Mouse (Mus musculus): ENCODE data around the gene Fam167b. TPM values are rescaled to one million over a fixed set of nuclear protein-coding genes. Genes with fewer than 3 reads are reported as not detected.

The Fam167b gene
- 0.31 TPM in 1 of 2 replicates, not detected in the other for polyA plus RNA-seq (2015; fragmentation: Nextera tagmentation; extraction: Ambion mirVana)

DNA sequence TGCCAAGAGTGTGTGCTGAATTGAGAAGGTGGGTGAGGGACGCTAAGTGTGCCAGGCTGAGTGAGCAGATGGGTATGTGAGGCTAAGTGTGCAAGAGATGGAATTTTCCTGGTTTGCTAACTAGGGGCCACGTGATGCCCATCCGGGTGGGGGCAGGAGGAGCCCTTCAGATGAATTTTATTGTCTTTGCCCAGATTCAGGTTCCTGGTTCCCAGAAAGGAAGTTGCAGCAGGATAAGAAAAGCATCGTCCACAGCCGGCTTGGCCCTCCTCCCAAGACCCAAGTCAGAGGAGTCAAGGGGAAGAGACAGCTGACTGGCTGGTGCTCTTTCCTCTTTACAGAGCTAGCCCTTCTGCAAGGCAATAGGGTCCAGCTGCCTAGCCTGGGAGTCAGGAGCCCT is at the start of gene Fam167b:
Gene Fam167b (minus strand): TSS at position 84 of the 400 bp plus-strand sequence.
- 90% methylated on average over 5 of the region's 5 CpGs for WGBS
- Histone ChIP-seq H3K4me1 (peaks cover 6% of the 10 kb centered on the region; the same call in 1 of the 2 replicates), H3K36me3 (replicated peaks) (no peaks in the 10 kb centered on the region), H3K27me3 (replicated peaks) (no peaks in the 10 kb centered on the region), H3K27ac (no peak within 1 kb of the TSS), H3K9me3 (no peaks in the 10 kb centered on the region), H3K4me3 (no peak within 1 kb of the TSS), H3K9ac (no peak within 1 kb of the TSS), H3K4me2 (no peak within 1 kb of the TSS)
- ATAC-seq (replicated peaks), result no peak

DNA sequence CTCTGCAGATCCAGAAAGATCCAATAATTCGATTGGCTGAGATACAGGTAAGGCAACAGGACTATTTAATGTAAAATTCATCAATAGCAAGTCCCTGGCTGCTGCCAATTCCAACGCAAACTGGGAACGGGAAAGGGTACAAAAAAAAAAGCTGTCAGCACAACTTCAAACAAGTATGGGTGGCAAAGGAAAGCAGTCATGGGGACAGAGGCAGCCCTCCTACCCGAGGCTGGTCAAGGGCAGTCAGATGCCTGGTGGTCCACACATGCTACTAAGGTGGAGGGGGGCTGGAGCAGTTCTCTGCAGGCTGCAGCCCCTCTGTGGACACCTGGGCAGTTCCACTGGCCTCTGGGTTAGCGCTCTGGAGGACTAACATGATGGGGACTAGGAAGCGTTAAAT is 47.7 kb upstream of the Fam167b start:
- H3K9ac ChIP-seq, result no peak overlapping the region
- peaks cover 42% of the 10 kb centered on the region for H3K4me1 ChIP-seq
- no peak for ATAC-seq (replicated peaks)
- H3K4me2 ChIP-seq, result no peak overlapping the region
- 80% methylated on average over 6 of the region's 6 CpGs for WGBS
- H3K9me3 ChIP-seq, result no peaks in the 10 kb centered on the region
- peak overlapping the region; percentile 91 for H3K27ac ChIP-seq
- peaks cover 44% of the 10 kb centered on the region for H3K36me3 ChIP-seq (replicated peaks)
- H3K27me3 ChIP-seq (replicated peaks), result no peaks in the 10 kb centered on the region
- H3K4me3 ChIP-seq, result no peak overlapping the region

DNA sequence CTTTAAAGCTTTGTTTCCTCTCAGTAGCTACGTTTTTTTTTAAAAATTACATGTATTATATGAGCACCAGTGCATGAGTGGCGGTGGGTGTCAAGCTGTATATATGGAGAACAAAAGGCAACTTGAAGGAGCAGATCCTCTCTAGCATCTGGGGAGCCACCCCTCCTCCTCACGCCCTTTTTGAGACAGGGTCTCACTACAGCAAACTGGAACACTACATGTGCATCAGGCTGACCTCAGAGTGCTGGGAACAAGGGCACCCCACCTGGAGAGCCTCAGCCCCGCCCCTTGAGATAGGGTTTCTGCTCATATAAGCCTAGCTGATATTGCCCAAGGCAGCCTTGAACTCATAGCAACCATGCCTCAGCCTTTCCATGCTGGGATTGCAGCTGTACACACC is 47.1 kb upstream of the Fam167b start:
- Histone ChIP-seq H3K9me3 (no peaks in the 10 kb centered on the region), H3K36me3 (replicated peaks) (peaks cover 38% of the 10 kb centered on the region), H3K27me3 (replicated peaks) (no peaks in the 10 kb centered on the region), H3K27ac (peak overlapping the region; percentile 91), H3K4me1 (peaks cover 48% of the 10 kb centered on the region), H3K4me3 (peak overlapping the region; percentile 54), H3K4me2 (peak overlapping the region; percentile 82), H3K9ac (no peak overlapping the region)
- ATAC-seq (replicated peaks), result no peak
- WGBS, result 43% methylated on average over 4 of the region's 4 CpGs

DNA sequence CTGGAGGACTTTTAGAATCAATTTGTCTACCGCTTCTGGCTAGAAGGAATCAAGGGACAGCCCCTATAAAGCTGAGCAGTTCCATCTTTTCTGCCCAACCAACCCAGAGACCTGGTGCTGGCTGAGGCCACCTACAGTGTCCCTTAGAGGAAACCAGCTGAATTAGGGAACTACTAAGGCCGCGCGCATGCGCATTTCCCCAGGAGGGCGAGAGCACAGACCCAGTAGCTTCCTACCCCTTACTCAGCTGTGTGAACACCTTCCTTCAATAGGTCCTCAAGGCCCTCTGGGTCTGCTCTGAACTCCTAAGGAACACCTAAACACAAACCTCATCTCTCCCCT is 46.7 kb upstream of the Fam167b start:
- peaks cover 49% of the 10 kb centered on the region for H3K4me1 ChIP-seq
- peaks cover 33% of the 10 kb centered on the region for H3K36me3 ChIP-seq (replicated peaks)
- ATAC-seq (replicated peaks), result peak; percentile 49
- 2% methylated on average over 6 of the region's 6 CpGs for WGBS
- H3K4me3 ChIP-seq, result peak overlapping the region; percentile 54
- H3K9me3 ChIP-seq, result no peaks in the 10 kb centered on the region
- peak overlapping the region; percentile 70 for H3K9ac ChIP-seq
- H3K4me2 ChIP-seq, result peak overlapping the region; percentile 82
- no peaks in the 10 kb centered on the region for H3K27me3 ChIP-seq (replicated peaks)
- H3K27ac ChIP-seq, result peak overlapping the region; percentile 91

DNA sequence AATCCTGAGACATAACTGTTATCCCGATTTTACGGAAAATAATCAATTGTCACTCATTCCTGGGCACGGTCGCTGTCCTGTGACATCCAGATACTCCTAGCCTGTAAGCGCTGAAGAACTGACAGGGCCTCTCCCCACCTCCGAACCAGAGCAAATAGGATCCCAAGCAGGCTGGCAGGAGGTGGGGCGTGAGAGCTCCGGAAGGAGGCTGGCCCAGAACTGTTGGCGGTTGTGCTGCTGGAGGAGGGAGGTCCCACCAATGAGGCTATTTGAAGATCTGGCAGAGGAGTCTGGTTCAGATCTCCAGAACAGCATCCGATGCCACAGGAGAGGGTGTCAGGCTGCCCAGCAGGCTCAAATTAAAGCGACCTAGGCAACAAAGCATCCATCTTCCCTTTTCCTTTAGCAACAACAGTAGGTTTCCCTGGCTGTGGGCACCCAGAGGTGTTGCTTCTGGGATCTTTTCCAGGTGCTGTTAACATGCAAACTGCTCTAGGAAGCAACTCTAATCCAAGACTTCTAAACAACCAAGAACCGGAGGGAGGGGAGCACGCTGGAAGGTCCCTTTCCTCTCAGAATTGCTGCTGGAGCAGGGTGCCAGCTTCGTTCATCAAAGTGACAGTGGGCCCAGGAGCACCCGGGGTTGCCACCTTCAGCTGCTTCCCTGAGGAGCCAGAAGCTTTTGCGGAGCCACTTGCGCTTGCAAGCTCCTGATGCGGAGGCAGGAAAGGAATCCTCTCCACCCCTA is 46.1 kb upstream of the Fam167b start:
- Histone ChIP-seq H3K36me3 (replicated peaks) (peaks cover 29% of the 10 kb centered on the region), H3K9ac (peak overlapping the region; percentile 70), H3K4me3 (peak overlapping the region; percentile 54), H3K4me2 (peak overlapping the region; percentile 82), H3K27me3 (replicated peaks) (no peaks in the 10 kb centered on the region), H3K27ac (peak overlapping the region; percentile 91), H3K4me1 (peaks cover 49% of the 10 kb centered on the region), H3K9me3 (no peaks in the 10 kb centered on the region)
- peak; percentile 96 for ATAC-seq (replicated peaks)
- 0% methylated on average over 18 of the region's 18 CpGs for WGBS

DNA sequence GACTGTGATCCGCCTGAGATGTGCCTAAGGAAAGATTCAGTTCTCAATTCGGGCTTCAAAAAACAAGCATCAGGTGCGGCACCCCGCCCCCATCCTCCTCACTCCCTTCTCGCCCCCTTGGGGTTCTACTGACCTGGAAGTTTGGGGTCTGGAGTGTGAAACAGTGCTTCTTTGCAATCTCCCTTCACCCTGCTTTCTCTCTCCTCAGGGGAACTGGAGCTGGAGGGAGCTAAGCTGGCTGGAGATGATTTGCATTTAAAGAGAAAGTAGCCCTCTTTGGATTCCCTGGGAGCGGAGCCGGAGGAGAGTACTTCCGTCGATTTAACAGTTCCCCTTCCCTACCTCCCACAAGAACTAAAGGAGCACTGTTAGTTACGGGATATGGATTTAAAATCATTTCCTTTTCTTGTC is 45.3 kb upstream of the Fam167b start, which contains the start of gene Ccdc28b:
Gene Ccdc28b (minus strand): TSS at position 267 of the 411 bp plus-strand sequence.
- WGBS, result 2% methylated on average over 10 of the region's 10 CpGs
- peak; percentile 55 for ATAC-seq (replicated peaks)
- H3K27ac ChIP-seq, result peak within 1 kb of the TSS; percentile 91

DNA sequence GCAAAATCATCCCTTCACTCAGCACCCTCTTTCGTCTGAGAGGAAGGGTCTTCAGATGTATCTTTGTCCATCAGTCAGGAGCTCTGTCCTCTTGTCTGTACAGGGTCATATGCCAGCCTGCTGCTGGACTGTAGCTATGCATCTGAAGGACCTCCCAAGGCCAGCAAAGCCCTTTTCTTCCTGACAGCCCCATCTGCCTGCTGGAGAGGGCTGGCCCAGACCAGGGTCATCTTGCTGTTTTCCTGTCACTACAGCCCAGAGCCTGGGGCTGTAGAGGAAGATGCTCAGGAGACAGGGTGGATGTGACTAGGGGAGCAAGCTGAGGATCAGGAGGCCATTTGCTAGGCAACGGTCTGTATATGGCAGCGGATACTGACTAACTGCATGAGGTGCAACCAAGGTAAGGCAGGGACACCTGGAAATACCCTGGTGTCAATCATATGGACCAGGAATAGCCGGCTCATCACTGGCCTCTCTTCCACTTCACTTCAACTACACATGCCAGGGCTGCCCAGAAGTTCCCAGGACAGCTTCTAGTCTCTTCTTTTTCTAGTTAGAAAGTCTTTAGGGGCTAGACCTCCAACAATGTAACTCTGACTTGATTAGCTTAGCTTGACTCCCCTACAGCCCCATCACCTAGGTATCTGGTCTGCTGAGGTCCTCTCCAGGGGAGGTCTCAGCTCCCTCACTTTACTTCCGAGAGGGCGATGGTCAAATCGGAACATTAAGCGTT is 44.6 kb upstream of the Fam167b start:
- Histone ChIP-seq H3K27ac (peak overlapping the region; percentile 91), H3K27me3 (replicated peaks) (no peaks in the 10 kb centered on the region), H3K4me3 (peak overlapping the region; percentile 54), H3K4me1 (peaks cover 58% of the 10 kb centered on the region), H3K4me2 (peak overlapping the region; percentile 82), H3K36me3 (replicated peaks) (peaks cover 15% of the 10 kb centered on the region), H3K9ac (peak overlapping the region; percentile 70), H3K9me3 (no peaks in the 10 kb centered on the region)
- 24% methylated on average over 8 of the region's 8 CpGs for WGBS
- no peak for ATAC-seq (replicated peaks)

More for the DNA sequence above, 45.3 kb upstream of the Fam167b start, which contains the start of gene Ccdc28b:
- H3K4me3 ChIP-seq, result peak within 1 kb of the TSS; percentile 54
- H3K36me3 ChIP-seq (replicated peaks), result peaks cover 22% of the 10 kb centered on the region
- H3K9ac ChIP-seq, result peak within 1 kb of the TSS; percentile 70
- H3K27me3 ChIP-seq (replicated peaks), result no peaks in the 10 kb centered on the region
- no peaks in the 10 kb centered on the region for H3K9me3 ChIP-seq
- peak within 1 kb of the TSS; percentile 82 for H3K4me2 ChIP-seq
- H3K4me1 ChIP-seq, result peaks cover 53% of the 10 kb centered on the region

DNA sequence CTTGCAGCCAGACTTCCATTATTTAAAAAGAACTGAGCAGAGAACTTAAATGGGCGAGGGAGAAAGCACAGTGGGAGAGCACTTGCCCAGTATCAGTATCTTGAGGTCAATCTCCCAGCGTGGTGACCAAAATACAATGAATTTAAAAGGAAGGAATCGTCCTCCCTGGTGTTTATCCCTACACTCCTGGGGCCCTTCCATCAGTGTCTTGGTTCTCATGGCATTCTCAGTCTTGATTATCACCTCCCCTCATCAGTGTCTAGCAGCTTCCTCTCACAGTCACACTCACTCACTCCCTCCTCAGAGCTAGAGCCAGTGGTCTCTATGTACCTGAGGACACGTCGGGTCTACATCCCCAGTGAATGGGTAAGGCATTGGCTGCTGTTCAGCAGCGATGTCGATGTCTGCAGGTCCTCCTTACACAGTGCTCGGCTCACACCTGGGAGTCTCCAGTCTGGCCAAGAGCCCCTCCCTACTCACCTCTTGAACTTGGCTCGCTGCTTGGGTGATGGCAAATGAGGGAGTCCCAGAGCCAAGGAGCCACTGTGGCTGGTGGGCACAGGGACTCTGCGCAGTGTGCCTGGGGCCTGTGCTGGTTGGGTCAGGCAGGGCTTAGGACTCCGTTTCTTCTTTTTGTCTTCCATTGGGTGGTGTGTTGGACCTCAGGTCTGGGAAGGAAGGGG is 43.9 kb upstream of the Fam167b start:
- H3K27me3 ChIP-seq (replicated peaks), result no peaks in the 10 kb centered on the region
- H3K4me3 ChIP-seq, result peak overlapping the region; percentile 54
- H3K36me3 ChIP-seq (replicated peaks), result peaks cover 8% of the 10 kb centered on the region
- peak overlapping the region; percentile 82 for H3K4me2 ChIP-seq
- peak overlapping the region; percentile 91 for H3K27ac ChIP-seq
- no peak for ATAC-seq (replicated peaks)
- 73% methylated on average over 11 of the region's 11 CpGs for WGBS
- peaks cover 62% of the 10 kb centered on the region for H3K4me1 ChIP-seq
- no peaks in the 10 kb centered on the region for H3K9me3 ChIP-seq
- peak overlapping the region; percentile 70 for H3K9ac ChIP-seq

DNA sequence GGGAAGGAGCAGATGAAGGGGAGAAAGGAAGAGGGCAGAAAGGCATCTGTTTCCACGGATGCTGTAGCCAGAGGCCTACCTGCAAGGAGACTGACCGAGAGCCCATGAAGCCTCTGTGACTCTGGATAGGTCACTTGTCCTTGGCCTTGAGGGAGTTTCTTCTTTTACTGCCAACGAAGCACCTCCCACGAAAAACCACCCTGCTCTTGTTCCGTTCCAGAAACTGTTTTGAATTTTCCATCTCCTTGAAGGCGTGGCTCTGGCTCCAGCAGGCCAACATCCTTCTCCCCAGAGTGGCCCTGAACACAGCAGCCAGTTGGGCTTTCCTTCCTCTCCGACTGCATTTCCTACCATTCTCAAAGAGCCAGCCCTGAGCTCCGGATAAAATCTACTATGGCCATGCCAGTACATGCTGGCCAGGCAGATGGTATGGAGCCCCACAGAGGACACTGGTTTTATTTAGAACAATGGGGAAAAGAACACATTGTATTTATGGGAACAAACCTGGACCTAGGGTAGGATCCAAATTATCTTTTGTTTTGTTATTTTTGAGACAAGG is 43.0 kb upstream of the Fam167b start:
- 84% methylated on average over 8 of the region's 8 CpGs for WGBS
- Histone ChIP-seq H3K4me1 (peaks cover 62% of the 10 kb centered on the region), H3K27ac (no peak overlapping the region), H3K9me3 (no peaks in the 10 kb centered on the region), H3K27me3 (replicated peaks) (no peaks in the 10 kb centered on the region), H3K9ac (no peak overlapping the region), H3K36me3 (replicated peaks) (no peaks in the 10 kb centered on the region), H3K4me2 (0 out of 2 replicates have a peak overlapping the region, but pooled peaks have one; percentile 0), H3K4me3 (no peak overlapping the region)
- no peak for ATAC-seq (replicated peaks)

DNA sequence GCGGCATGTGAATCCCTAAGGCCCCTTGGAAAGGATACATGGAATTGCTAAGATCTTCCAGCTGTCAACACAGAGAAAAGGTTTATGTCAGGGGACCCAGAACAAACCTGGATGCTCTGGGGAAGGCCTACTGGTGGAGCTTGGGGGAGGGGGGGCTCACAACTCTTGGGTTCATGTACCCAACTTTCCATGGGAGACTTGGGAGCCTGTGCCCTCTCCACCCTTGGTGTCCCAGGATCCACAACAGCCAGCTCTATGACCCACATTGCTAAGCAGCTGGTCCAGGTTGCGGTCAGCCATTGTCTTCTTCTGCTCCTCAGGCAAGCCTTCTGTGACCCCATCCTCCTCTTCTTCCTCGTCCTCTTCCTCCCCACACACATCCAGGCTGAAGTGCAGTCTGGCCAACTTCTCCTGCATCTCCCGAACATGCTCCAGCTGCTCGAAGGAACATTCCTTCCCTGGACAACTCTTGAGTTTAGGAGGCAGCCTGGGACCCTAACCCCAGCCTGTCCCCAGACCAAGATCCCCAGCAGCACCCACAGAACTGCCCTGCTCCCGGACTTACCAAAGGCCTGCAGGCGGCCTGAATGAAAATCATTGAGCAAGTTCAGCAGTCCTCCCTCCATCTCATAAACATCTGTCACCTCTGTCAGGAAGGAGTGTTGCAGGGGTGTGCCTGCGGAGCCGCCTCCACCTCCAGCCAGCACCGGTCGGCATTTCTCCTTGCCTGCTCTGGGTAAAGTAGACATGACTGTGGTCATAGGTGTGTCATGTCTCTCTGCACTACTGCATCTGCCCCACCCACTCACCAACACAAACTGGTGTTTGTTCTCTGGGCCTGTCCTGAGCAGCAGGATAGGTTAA is 42.3 kb upstream of the Fam167b start:
- WGBS, result 91% methylated on average over 11 of the region's 11 CpGs
- Histone ChIP-seq H3K4me1 (peaks cover 56% of the 10 kb centered on the region), H3K27me3 (replicated peaks) (no peaks in the 10 kb centered on the region), H3K27ac (no peak overlapping the region; the same call in 1 of the 2 replicates), H3K36me3 (replicated peaks) (no peaks in the 10 kb centered on the region), H3K9ac (no peak overlapping the region), H3K4me2 (0 out of 2 replicates have a peak overlapping the region, but pooled peaks have one; percentile 0), H3K4me3 (no peak overlapping the region), H3K9me3 (no peaks in the 10 kb centered on the region)
- ATAC-seq (replicated peaks), result no peak

All from midbrain, embryonic 15.5 days (tissue).